Mouse (Mus musculus) embryonic facial prominence, embryonic 10.5 days (tissue): ENCODE measurements around the gene Chrm3. TPM values are rescaled to one million over a fixed set of nuclear protein-coding genes. Genes with fewer than 3 reads are reported as not detected.

Experiments used
- DNase-seq: peaks from one replicate; pipeline ENCODE4 v3.0.0-alpha.2; 2017; ENCODE audit warnings: low spot score
- H3K27ac ChIP-seq: fragments of 300-500 bp; sonication (generic); replicated peaks from 2 replicates; pipeline ENCODE4 v1.5.1; 2016; ENCODE audit warnings: mild to moderate bottlenecking
- H3K27me3 ChIP-seq: fragments of 300-500 bp; sonication (generic); replicated peaks from 2 replicates; pipeline ENCODE4 v1.6.1; 2016; ENCODE audit warnings: low read depth, mild to moderate bottlenecking; ENCODE audit not compliant: poor library complexity, severe bottlenecking
- H3K36me3 ChIP-seq: fragments of 300-500 bp; sonication (generic); replicated peaks from 2 replicates; pipeline ENCODE4 v1.6.1; 2016; ENCODE audit warnings: mild to moderate bottlenecking, moderate library complexity
- H3K4me1 ChIP-seq: fragments of 300-500 bp; sonication (generic); 2 replicates; pipeline ENCODE4 v1.6.1; 2016
- H3K4me3 ChIP-seq: fragments of 300-500 bp; sonication (generic); 2 replicates; pipeline ENCODE4 v1.5.1; 2016; ENCODE audit warnings: mild to moderate bottlenecking, moderate library complexity
- H3K9me3 ChIP-seq: fragments of 300-500 bp; sonication (generic); 2 replicates; pipeline ENCODE4 v1.6.1; 2016; ENCODE audit warnings: mild to moderate bottlenecking
- WGBS: fragments of 180-500 bp; shearing (Covaris S2); methylation state at CpG from one replicate; pipeline ENCODE4 v1.1.7; 2016; 5-methylcytosine and 5-hydroxymethylcytosine counted together
- polyA plus RNA-seq: library from polyadenylated mRNA; unstranded; fragments of >200 nt; fragmentation: Nextera tagmentation; extraction: Ambion mirVana; gene quantifications from 2 replicates; pipeline ENCODE4 v1.2.1, GENCODE M21; 2016

The Chrm3 gene
- polyA plus RNA-seq, 1 experiment from 2014 or later, result 0.62 TPM

DNA sequence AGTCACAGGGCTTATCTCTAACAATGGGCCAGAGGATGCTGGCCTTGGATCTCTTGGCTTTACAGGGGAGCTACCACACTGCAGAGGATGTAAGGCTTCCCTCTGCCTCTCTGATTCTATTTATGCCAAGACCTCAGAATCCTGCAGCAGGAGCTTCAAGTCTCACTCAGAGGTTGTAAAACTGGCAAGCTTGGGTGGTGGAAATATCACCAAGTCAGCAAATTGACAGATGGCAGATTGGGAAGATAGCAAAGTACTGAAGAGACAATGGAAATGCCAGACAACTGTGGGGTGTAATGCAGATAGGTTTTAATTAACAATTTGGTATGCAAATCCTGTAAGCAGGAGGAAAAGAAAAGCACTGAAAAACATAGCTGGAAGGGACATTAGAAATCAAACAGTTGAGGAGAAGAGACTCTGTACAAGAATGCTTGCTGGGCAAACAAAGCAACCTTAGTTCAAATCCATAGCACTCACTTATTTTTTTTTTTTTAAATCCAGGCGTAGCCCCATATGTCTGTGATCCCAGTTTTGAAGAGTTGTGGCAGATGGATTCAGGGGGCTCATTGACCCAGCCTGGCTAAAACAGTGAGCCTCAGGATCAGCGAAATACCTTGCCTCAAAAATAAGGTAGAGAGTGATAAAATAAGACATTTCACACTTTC lies 362.9 kb downstream of the Chrm3 start:
- Histone ChIP-seq H3K4me3 (no peak overlapping the region), H3K9me3 (no peaks in the 10 kb centered on the region), H3K4me1 (no peaks in the 10 kb centered on the region), H3K36me3 (no peaks in the 10 kb centered on the region), H3K27ac (no peak overlapping the region), H3K27me3 (no peaks in the 10 kb centered on the region)
- WGBS, result 84% methylated on average over 2 of the region's 2 CpGs
- DNase-seq, result no peak

DNA sequence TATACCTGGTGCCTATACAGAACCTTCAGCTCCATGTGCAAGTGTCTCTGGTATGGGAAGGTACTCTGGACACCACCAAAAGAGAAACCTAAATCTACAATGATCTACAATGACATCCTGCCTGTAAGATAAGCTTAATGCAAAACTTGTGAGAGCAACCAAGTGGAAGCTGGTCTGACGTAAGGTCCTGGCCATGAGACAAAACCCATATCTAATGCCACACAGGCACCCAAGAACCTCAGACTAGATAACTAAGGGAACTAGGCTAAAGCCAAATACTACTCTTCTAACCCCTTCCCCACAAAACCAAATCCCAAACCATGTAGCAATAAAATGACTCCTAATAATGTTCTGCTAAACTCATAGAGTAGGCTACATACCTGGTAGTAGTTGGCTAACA lies 364.8 kb downstream of the Chrm3 start:
- WGBS, result 96% methylated on average over 1 of the region's 1 CpGs
- H3K27ac ChIP-seq, result no peak overlapping the region
- no peaks in the 10 kb centered on the region for H3K36me3 ChIP-seq
- DNase-seq, result no peak
- H3K4me1 ChIP-seq, result no peaks in the 10 kb centered on the region
- no peak overlapping the region for H3K4me3 ChIP-seq
- H3K9me3 ChIP-seq, result no peaks in the 10 kb centered on the region
- no peaks in the 10 kb centered on the region for H3K27me3 ChIP-seq

DNA sequence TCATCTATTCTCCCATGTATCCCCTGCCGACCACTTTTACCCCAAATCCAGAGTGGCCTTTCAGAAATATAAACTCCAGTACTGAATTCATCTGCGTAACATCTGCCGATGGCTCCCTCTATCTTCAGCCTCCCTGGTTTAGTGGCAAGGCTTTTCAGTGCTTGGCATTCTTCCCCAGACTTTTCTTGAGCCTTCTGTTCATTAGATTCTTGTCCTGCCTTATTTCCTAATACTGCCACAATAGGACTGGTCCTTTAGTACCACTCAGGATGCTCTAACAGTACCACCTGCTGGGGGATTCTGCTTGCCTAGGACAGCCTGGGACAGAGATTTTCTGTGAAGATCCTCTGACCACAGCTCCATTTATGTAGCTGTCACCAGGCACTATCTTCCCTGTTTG lies 367.1 kb downstream of the Chrm3 start:
- no peak overlapping the region for H3K27ac ChIP-seq
- H3K36me3 ChIP-seq, result no peaks in the 10 kb centered on the region
- H3K27me3 ChIP-seq, result no peaks in the 10 kb centered on the region
- H3K9me3 ChIP-seq, result no peaks in the 10 kb centered on the region
- H3K4me3 ChIP-seq, result no peak overlapping the region
- WGBS, result 91% methylated on average over 3 of the region's 3 CpGs
- H3K4me1 ChIP-seq, result no peaks in the 10 kb centered on the region
- no peak for DNase-seq

GRCm38 (mm10) chr13:9992640-9993039 lies 368.0 kb downstream of the Chrm3 start:
- H3K9me3 ChIP-seq, result no peaks in the 10 kb centered on the region
- WGBS, result 69% methylated on average over 2 of the region's 2 CpGs
- H3K27ac ChIP-seq, result no peak overlapping the region
- H3K36me3 ChIP-seq, result no peaks in the 10 kb centered on the region
- DNase-seq, result no peak
- no peaks in the 10 kb centered on the region for H3K27me3 ChIP-seq
- no peaks in the 10 kb centered on the region for H3K4me1 ChIP-seq
- H3K4me3 ChIP-seq, result no peak overlapping the region

DNA sequence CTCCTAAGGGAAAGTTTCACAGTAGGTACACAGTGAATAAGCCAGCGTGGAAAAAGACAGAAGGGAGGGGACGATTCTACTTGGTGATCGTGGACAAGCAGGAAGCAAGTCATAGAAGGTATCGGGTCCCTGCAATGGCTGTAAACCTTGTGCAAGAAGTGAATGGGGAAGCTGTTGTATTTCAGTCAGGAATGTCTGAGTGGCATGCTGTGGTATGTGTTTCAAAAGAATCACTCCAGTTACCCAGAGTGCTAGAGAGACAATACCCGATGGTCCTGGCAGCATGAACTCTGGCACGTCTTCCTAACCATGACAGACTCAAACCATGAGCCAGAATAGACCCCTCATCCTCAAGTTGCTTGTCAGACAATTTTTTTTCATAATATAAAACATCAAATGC lies 375.0 kb downstream of the Chrm3 start:
- whole genome bisulfite sequencing, result 77% methylated on average over 6 of the region's 6 CpGs

DNA sequence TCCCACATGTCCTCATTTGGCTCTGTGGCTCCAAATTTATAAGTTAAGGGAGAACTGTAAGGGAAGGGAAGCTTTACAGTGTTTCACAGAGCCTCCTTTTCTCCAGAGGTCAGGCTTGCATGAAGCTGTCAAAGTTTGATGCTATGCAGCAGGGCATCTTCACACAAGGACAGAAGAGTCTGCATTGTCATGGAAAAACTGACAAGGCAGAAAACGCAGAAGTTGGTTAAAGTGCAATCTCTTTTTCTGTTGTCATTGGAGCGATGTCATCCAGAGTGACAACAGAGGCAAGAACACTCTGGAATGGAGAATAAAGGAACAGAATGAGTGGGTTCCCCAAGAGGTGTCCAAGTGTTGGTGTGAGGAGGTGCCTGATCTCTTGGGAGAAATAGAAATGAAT lies 377.4 kb downstream of the Chrm3 start:
- H3K4me1 ChIP-seq, result no peaks in the 10 kb centered on the region
- 88% methylated on average over 2 of the region's 2 CpGs for WGBS

More for the DNA sequence above, 375.0 kb downstream of the Chrm3 start:
- H3K36me3 ChIP-seq, result no peaks in the 10 kb centered on the region
- H3K9me3 ChIP-seq, result no peaks in the 10 kb centered on the region
- DNase-seq, result no peak
- no peak overlapping the region for H3K4me3 ChIP-seq
- H3K4me1 ChIP-seq, result no peaks in the 10 kb centered on the region
- no peak overlapping the region for H3K27ac ChIP-seq
- no peaks in the 10 kb centered on the region for H3K27me3 ChIP-seq

DNA sequence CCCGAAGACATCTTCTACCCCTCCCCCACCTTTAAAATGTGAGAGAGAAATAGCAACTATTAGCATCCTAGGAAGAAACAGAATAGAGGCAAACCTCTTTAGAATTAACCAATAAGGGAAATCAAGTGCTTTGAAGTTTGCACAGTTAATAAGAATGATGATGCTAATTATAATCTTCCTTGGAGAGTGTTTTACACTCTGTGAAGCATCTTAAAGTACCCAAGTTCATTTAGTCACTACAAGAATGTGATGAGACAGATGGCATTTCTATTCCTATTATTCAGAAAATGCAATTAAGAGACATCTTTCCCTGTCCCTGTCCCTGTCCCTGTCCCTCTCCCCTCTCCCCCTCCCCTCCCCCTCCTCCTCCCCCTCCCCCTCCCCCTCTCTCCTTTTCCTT lies 382.9 kb downstream of the Chrm3 start:
- Histone ChIP-seq H3K27me3 (no peaks in the 10 kb centered on the region), H3K4me1 (peaks cover 5% of the 10 kb centered on the region; the same call in 1 of the 2 replicates), H3K27ac (no peak overlapping the region), H3K36me3 (no peaks in the 10 kb centered on the region), H3K9me3 (no peaks in the 10 kb centered on the region), H3K4me3 (no peak overlapping the region)
- 88% methylated on average over 1 of the region's 1 CpGs for WGBS
- DNase-seq, result no peak

More for the DNA sequence above, 377.4 kb downstream of the Chrm3 start:
- no peak for DNase-seq
- no peaks in the 10 kb centered on the region for H3K36me3 ChIP-seq
- H3K9me3 ChIP-seq, result no peaks in the 10 kb centered on the region
- no peak overlapping the region for H3K4me3 ChIP-seq
- H3K27me3 ChIP-seq, result no peaks in the 10 kb centered on the region
- no peak overlapping the region for H3K27ac ChIP-seq

DNA sequence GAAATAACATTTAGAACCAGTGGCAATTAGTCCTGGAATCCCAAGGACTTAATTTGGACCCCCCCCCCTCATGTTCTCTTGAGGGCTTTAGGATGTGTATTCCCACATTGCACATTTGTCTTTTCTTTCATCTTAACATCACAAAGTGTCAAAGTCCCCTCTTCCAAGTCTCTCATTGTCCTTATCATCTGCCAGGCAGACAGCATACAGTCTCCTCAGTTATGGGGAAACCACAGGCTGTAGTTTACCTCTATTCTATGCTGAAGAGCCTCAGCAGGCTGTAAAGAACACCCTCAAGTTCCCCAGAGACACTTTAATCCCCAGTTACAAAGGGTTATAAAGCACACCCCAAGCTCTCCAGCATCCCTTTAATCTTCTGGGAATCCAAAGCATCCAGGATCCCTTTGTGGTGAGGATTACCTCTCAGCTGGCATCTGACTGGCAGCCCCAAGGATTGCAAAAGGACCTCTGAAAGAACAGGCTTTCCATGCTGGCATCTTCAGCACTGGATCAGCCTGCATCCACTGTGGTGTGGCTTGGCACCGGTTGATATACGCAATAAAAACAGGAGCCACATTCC lies 386.8 kb downstream of the Chrm3 start:
- peaks cover 5% of the 10 kb centered on the region; the same call in 1 of the 2 replicates for H3K4me1 ChIP-seq
- WGBS, result 39% methylated on average over 2 of the region's 2 CpGs
- no peaks in the 10 kb centered on the region for H3K9me3 ChIP-seq
- H3K27me3 ChIP-seq, result no peaks in the 10 kb centered on the region
- H3K4me3 ChIP-seq, result no peak overlapping the region
- H3K27ac ChIP-seq, result no peak overlapping the region
- no peak for DNase-seq
- H3K36me3 ChIP-seq, result no peaks in the 10 kb centered on the region

- no peaks in the 10 kb centered on the region for H3K27me3 ChIP-seq
- no peak overlapping the region for H3K4me3 ChIP-seq
- 59% methylated on average over 4 of the region's 4 CpGs for WGBS
- no peaks in the 10 kb centered on the region for H3K9me3 ChIP-seq
- no peaks in the 10 kb centered on the region for H3K36me3 ChIP-seq
- no peak overlapping the region for H3K27ac ChIP-seq
- peaks cover 5% of the 10 kb centered on the region; the same call in 1 of the 2 replicates for H3K4me1 ChIP-seq
- DNase-seq, result no peak
Observed at GRCm38 (mm10) chr13:9971845-9972244, 388.8 kb downstream of the Chrm3 start.

- H3K27ac ChIP-seq, result no peak overlapping the region
- H3K9me3 ChIP-seq, result no peaks in the 10 kb centered on the region
- H3K27me3 ChIP-seq, result no peaks in the 10 kb centered on the region
Observed at GRCm38 (mm10) chr13:9952619-9953018, 408.0 kb downstream of the Chrm3 start.

DNA sequence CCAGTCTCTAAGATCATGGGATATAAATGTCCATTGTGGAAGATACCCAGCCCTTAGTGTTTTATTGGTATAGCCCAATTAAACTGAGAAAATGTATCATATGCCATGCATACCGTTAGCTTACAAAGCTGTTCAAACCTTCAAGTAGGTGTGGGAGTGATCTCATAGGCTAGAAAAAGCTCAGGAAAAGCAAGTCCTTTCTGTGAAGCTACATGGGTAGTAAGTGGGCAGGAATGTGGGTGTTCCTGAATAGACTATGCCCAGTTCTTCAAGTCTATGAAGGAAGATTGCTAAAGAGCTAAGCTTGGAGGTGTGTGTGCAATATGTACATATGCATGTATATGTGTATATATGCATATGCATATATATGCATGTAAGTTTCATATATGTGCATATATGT lies 409.3 kb downstream of the Chrm3 start:
- WGBS, result 92% methylated on average over 1 of the region's 1 CpGs
- no peaks in the 10 kb centered on the region for H3K27me3 ChIP-seq
- DNase-seq, result no peak
- no peaks in the 10 kb centered on the region for H3K36me3 ChIP-seq
- H3K4me1 ChIP-seq, result no peaks in the 10 kb centered on the region
- H3K27ac ChIP-seq, result no peak overlapping the region
- H3K4me3 ChIP-seq, result no peak overlapping the region
- no peaks in the 10 kb centered on the region for H3K9me3 ChIP-seq

More at GRCm38 (mm10) chr13:9952619-9953018, 408.0 kb downstream of the Chrm3 start:
- Histone ChIP-seq H3K4me1 (no peaks in the 10 kb centered on the region), H3K36me3 (no peaks in the 10 kb centered on the region), H3K4me3 (no peak overlapping the region)
- DNase-seq, result no peak

DNA sequence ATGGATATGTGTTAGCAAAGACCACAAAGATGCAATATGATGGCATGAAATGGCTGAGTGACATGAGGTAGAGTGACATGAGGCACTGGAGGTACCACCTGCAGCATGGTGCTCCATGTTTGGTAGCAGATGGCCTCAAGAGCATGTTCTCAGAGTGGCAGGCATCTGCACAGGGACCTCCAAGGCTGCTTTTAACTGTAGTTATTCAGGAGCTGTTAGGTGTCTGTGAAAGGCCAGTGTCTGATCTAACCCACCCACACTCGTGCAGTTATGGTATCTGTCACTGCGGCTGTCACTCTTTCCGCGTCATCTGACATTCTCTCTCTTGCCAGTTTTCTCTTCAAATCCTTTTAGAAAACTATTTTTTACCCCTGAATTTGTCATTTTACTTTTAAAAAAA lies 411.6 kb downstream of the Chrm3 start:
- no peak for DNase-seq
- Histone ChIP-seq H3K27ac (no peak overlapping the region), H3K4me1 (no peaks in the 10 kb centered on the region), H3K9me3 (no peaks in the 10 kb centered on the region), H3K36me3 (no peaks in the 10 kb centered on the region), H3K27me3 (no peaks in the 10 kb centered on the region), H3K4me3 (no peak overlapping the region)
- WGBS, result 91% methylated on average over 4 of the region's 4 CpGs

DNA sequence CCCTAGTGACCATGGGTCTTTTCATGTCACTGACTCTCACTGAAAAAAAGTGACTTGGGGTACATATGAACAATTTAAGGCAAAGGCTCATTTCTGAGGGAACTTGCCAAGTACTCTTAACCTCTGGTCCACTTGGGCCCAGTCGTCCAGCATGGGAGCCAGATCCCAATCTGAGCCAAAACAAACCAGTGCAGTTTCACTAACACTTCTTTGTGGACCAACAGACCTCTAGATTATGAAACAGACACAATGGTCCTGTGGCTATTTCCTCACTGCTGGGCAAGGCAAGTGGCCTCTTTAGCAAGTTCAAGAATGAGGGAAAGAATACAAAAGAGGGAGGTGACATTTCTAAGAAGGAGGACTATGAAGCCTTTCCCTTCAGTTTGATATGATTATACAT lies 420.5 kb downstream of the Chrm3 start:
- no peak for DNase-seq
- WGBS, result 63% methylated on average over 1 of the region's 1 CpGs
- H3K27me3 ChIP-seq, result no peaks in the 10 kb centered on the region

More for the DNA sequence above, 420.5 kb downstream of the Chrm3 start:
- H3K4me3 ChIP-seq, result no peak overlapping the region
- H3K27ac ChIP-seq, result no peak overlapping the region
- H3K36me3 ChIP-seq, result no peaks in the 10 kb centered on the region
- no peaks in the 10 kb centered on the region for H3K9me3 ChIP-seq
- H3K4me1 ChIP-seq, result no peaks in the 10 kb centered on the region
